Mouse (Mus musculus) limb, embryonic 11.5 days (tissue): ENCODE results near the gene Dgkd. TPM values are rescaled to one million over a fixed set of nuclear protein-coding genes. Genes with fewer than 3 reads are reported as not detected.

ENCODE experiments used
- ATAC-seq: fragments of 200-750 bp; cut with Nextera tagmentation; 2 replicates; pipeline ENCODE4 v1.8.0; 2017; ENCODE audit warnings: low read depth; ENCODE audit not compliant: insufficient number of reproducible peaks, low FRiP score, low TSS enrichment
- DNase-seq: peaks from one replicate; pipeline ENCODE4 v3.0.0-alpha.2; 2015; ENCODE audit warnings: low spot score
- H3K27ac ChIP-seq: fragments of 300-500 bp; sonication (generic); replicated peaks from 2 replicates; pipeline ENCODE4 v1.5.1; 2014; ENCODE audit warnings: low read depth, mild to moderate bottlenecking, low read length
- H3K27me3 ChIP-seq: fragments of 300-500 bp; sonication (generic); 2 replicates; pipeline ENCODE4 v1.6.1; 2014; ENCODE audit warnings: mild to moderate bottlenecking, low read length, mixed read lengths; ENCODE audit not compliant: control insufficient read depth, insufficient read depth
- H3K36me3 ChIP-seq: fragments of 300-500 bp; sonication (generic); 2 replicates; pipeline ENCODE4 v1.6.1; 2014; ENCODE audit warnings: mild to moderate bottlenecking, low read length, moderate library complexity, mixed read lengths; ENCODE audit not compliant: control insufficient read depth, insufficient read depth
- H3K4me1 ChIP-seq: fragments of 300-500 bp; sonication (generic); 2 replicates; pipeline ENCODE4 v1.6.1; 2014; ENCODE audit warnings: low read length, mixed read lengths; ENCODE audit not compliant: control insufficient read depth, insufficient read depth
- H3K4me2 ChIP-seq: fragments of 300-500 bp; sonication (generic); 2 replicates; pipeline ENCODE4 v1.6.1; 2014; ENCODE audit warnings: low read depth, mild to moderate bottlenecking, moderate library complexity; ENCODE audit not compliant: severe bottlenecking
- H3K4me3 ChIP-seq: fragments of 300-500 bp; sonication (generic); 2 replicates; pipeline ENCODE4 v1.5.1; 2014; ENCODE audit warnings: low read depth, low read length
- H3K9ac ChIP-seq: fragments of 300-500 bp; sonication (generic); 2 replicates; pipeline ENCODE4 v1.6.1; 2014; ENCODE audit warnings: mild to moderate bottlenecking, low read length
- H3K9me3 ChIP-seq: fragments of 300-500 bp; sonication (generic); 2 replicates; pipeline ENCODE4 v1.6.1; 2016; ENCODE audit warnings: low read length; ENCODE audit not compliant: control insufficient read depth
- WGBS: fragments of 180-500 bp; shearing (Covaris S2); extraction: QIAGEN DNeasy Blood & Tissue Kit; methylation state at CpG from one replicate; pipeline ENCODE4 v1.1.7; 2014; 5-methylcytosine and 5-hydroxymethylcytosine counted together
- polyA plus RNA-seq: library from polyadenylated mRNA; unstranded; fragments of >200 nt; fragmentation: Nextera tagmentation; extraction: Ambion mirVana; gene quantifications from 2 replicates; pipeline ENCODE4 v1.2.1, GENCODE M21; 2014

The Dgkd gene
- polyA plus RNA-seq: 37.5 and 39.1 TPM in 2 replicates

- peaks cover 15% of the 10 kb centered on the region for H3K4me1 ChIP-seq
These were observed at the start of gene Dgkd for GRCm38 (mm10) chr1:87852892-87853600. Gene Dgkd (plus strand): TSS chr1:87853287.

GRCm38 (mm10) chr1:87803576-87803975 is 49.5 kb upstream of the Dgkd start, which contains the start of gene Sag:
Gene Sag (plus strand): TSS chr1:87803680.
- Histone ChIP-seq H3K4me3 (no peak within 1 kb of the TSS), H3K9ac (no peak within 1 kb of the TSS), H3K27ac (no peak within 1 kb of the TSS), H3K36me3 (no peaks in the 10 kb centered on the region), H3K27me3 (no peaks in the 10 kb centered on the region), H3K9me3 (no peaks in the 10 kb centered on the region), H3K4me1 (no peaks in the 10 kb centered on the region), H3K4me2 (no peak within 1 kb of the TSS)
- ATAC-seq (no peak), DNase-seq (no peak)
- WGBS: 83% methylated on average over 6 of the region's 6 CpGs

More at GRCm38 (mm10) chr1:87852892-87853600, at the start of gene Dgkd:
- peak; percentile 85 for DNase-seq
- Histone ChIP-seq H3K27ac (peak within 1 kb of the TSS; percentile 30; the same call in 1 of the 2 replicates), H3K4me3 (peak within 1 kb of the TSS; percentile 92), H3K9ac (peak within 1 kb of the TSS; percentile 96), H3K9me3 (no peaks in the 10 kb centered on the region), H3K4me2 (peak within 1 kb of the TSS; percentile 89), H3K27me3 (no peaks in the 10 kb centered on the region), H3K36me3 (no peaks in the 10 kb centered on the region)
- ATAC-seq: peak; percentile 92
- 2% methylated on average over 43 of the region's 74 CpGs for WGBS

GRCm38 (mm10) chr1:87807751-87808150 is 45.3 kb upstream of the Dgkd start:
- WGBS: 71% methylated on average over 1 of the region's 1 CpGs
- Histone ChIP-seq H3K36me3 (no peaks in the 10 kb centered on the region), H3K9ac (no peak overlapping the region), H3K27ac (no peak overlapping the region), H3K27me3 (no peaks in the 10 kb centered on the region), H3K9me3 (no peaks in the 10 kb centered on the region), H3K4me1 (no peaks in the 10 kb centered on the region), H3K4me3 (no peak overlapping the region), H3K4me2 (no peak overlapping the region)
- ATAC-seq: no peak
- DNase-seq: no peak

- no peaks in the 10 kb centered on the region for H3K9me3 ChIP-seq
- ATAC-seq: no peak
- H3K27me3 ChIP-seq: no peaks in the 10 kb centered on the region
- H3K27ac ChIP-seq: no peak overlapping the region
- H3K4me1 ChIP-seq: no peaks in the 10 kb centered on the region
- no peaks in the 10 kb centered on the region for H3K36me3 ChIP-seq
- DNase-seq: no peak
- WGBS: 88% methylated on average over 7 of the region's 7 CpGs
- no peak overlapping the region for H3K4me3 ChIP-seq
- H3K9ac ChIP-seq: no peak overlapping the region
- H3K4me2 ChIP-seq: no peak overlapping the region
These were observed 41.7 kb upstream of the Dgkd start for GRCm38 (mm10) chr1:87811391-87811790.

GRCm38 (mm10) chr1:87812061-87812460 is 41.0 kb upstream of the Dgkd start:
- H3K4me1 ChIP-seq: no peaks in the 10 kb centered on the region
- 84% methylated on average over 10 of the region's 10 CpGs for WGBS
- no peak overlapping the region for H3K4me3 ChIP-seq
- H3K4me2 ChIP-seq: no peak overlapping the region
- H3K36me3 ChIP-seq: no peaks in the 10 kb centered on the region
- no peaks in the 10 kb centered on the region for H3K27me3 ChIP-seq
- H3K9ac ChIP-seq: no peak overlapping the region
- H3K27ac ChIP-seq: no peak overlapping the region
- no peaks in the 10 kb centered on the region for H3K9me3 ChIP-seq
- ATAC-seq (no peak), DNase-seq (no peak)

- Histone ChIP-seq H3K36me3 (no peaks in the 10 kb centered on the region), H3K27me3 (no peaks in the 10 kb centered on the region), H3K27ac (no peak overlapping the region), H3K9ac (no peak overlapping the region), H3K4me3 (no peak overlapping the region), H3K4me1 (no peaks in the 10 kb centered on the region), H3K4me2 (no peak overlapping the region), H3K9me3 (no peaks in the 10 kb centered on the region)
- DNase-seq (no peak), ATAC-seq (no peak)
- 88% methylated on average over 6 of the region's 6 CpGs for WGBS
These were observed 39.9 kb upstream of the Dgkd start for GRCm38 (mm10) chr1:87813155-87813554.

GRCm38 (mm10) chr1:87813681-87814080 is 39.4 kb upstream of the Dgkd start:
- no peak for DNase-seq
- H3K27ac ChIP-seq: no peak overlapping the region
- 80% methylated on average over 7 of the region's 7 CpGs for WGBS

GRCm38 (mm10) chr1:87824420-87824995 is 28.6 kb upstream of the Dgkd start:
- no peak for ATAC-seq
- H3K9me3 ChIP-seq: no peaks in the 10 kb centered on the region
- no peaks in the 10 kb centered on the region for H3K36me3 ChIP-seq
- H3K27me3 ChIP-seq: no peaks in the 10 kb centered on the region
- no peak for DNase-seq
- no peak overlapping the region for H3K9ac ChIP-seq
- no peaks in the 10 kb centered on the region for H3K4me1 ChIP-seq
- H3K4me3 ChIP-seq: no peak overlapping the region
- H3K27ac ChIP-seq: no peak overlapping the region
- 89% methylated on average over 10 of the region's 10 CpGs for WGBS
- no peak overlapping the region for H3K4me2 ChIP-seq

More at GRCm38 (mm10) chr1:87813681-87814080, 39.4 kb upstream of the Dgkd start:
- H3K9me3 ChIP-seq: no peaks in the 10 kb centered on the region
- no peaks in the 10 kb centered on the region for H3K27me3 ChIP-seq
- no peak for ATAC-seq
- no peak overlapping the region for H3K4me3 ChIP-seq
- H3K9ac ChIP-seq: no peak overlapping the region
- H3K4me1 ChIP-seq: no peaks in the 10 kb centered on the region
- no peak overlapping the region for H3K4me2 ChIP-seq
- no peaks in the 10 kb centered on the region for H3K36me3 ChIP-seq
